Mouse (Mus musculus) liver, embryonic 14.5 days (tissue): ENCODE data around the gene Klrb1b.

ENCODE experiments used
- CTCF ChIP-seq: IDR thresholded peaks from 2 replicates; pipeline ENCODE4 v1.5.1; 2016; ENCODE audit warnings: antibody characterized with exemption, low read depth, control low read depth
- EP300 ChIP-seq: IDR thresholded peaks from 2 replicates; pipeline ENCODE4 v1.6.1; 2016; ENCODE audit warnings: antibody characterized with exemption, low read depth

DNA sequence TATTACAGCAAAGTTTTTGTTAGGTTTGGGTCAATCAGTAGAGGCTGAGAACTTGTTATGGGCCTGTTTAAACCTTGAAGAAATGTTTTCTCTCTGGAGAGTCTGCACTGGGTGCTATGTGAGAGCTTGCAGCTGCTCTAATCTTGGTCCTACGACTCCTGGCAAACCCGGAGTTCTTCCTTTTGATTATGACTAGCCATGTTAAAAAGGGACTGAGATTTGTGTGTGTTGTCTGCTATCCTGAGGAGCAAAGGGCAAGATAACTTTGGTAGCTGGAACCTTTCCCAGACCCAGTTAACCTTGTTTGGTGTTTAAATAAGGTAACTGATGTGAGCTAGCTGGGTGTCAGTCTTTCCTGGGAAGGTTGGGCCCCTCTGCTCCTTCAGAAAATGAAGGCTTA lies 24.5 kb upstream of the Klrb1b start:
- TF ChIP-seq CTCF = no peak
- TF ChIP-seq EP300 = no peak
